Mouse (Mus musculus) ovary, adult 2 months (tissue): ENCODE results near the gene Rhbdd1. TPM values are rescaled to one million over a fixed set of nuclear protein-coding genes. Genes with fewer than 3 reads are reported as not detected.

Source experiments
- polyA plus RNA-seq: library from polyadenylated mRNA; depleted of rRNA; stranded (reverse); fragments of >200 nt; gene quantifications from 2 replicates; pipeline ENCODE4 v1.2.3, GENCODE M21; 2012; rRNA removed

Gene Rhbdd1
- polyA plus RNA-seq: 8.9 and 10.2 TPM in 2 replicates

DNA sequence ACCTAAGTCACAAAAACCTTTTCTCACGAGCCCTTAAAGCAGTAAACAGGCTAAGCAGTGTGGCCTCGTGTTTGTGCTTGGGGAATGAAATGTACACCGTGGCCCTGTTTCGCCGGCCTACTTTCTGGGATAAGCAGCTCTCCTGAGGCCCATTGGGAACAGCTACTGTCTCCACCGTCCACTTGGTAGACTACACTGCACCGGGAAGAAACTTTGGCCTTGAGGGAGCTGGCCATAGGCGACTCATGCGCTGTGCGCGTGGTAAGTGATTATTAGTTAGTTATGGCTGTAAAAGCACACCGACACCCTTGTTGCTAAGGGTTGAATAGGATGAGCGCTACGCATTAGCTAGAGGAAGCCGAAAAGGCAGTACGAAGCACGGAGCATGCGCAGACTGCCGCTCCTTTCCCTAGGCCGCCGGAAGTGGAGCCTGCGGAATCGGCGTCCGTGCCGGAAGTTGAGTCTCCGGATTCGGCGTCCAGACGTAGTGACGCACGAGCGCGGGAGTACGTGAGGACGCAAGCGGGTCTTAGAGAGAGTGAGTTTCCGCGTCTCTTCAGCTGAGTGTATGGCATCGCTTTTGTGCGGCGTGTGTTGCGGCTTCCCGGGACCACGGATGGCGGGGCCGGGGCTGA is at the start of gene Rhbdd1:
Rhbdd1 (plus strand) TSS at position 342 of the 635 bp plus-strand sequence.

DNA sequence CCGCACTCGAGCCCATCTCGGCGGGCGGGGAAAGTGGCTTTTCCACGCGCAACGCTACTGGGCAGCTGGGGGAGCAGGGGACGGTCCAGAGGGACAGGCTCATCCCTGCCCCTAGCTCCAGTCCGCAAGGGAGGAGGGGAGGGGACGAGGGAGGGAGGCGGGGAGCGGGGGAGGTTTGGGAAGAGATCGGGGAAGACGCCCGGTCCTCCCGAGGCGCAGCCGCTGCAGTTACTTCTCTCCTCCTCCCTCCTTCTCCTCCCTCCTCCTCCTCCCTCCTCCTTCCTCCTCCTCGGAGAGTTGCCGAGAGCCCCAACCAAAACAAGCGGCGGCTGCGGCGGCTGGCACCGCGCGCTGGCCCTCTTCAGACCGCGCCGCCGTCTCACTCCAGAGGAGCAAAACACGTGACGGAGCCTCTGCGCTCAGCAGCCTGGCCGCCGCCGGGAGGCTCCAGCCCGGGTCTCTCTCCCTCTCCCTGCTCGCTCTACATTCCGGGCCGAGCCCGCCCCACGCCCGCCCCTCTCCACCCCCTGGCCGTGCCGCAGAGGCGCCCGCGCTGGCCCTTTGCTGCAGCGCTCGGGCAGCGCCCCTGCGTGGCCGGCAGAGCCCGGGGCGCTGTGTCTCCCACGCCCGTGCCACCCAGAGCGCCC is 25.0 kb upstream of the Rhbdd1 start, which contains the start of gene Irs1:
Irs1 (minus strand) TSS at position 266 of the 647 bp plus-strand sequence.

Other genes starting within 250 kb of the Rhbdd1 start
- not detected in 2 replicates for gene Gm9747, start 83.3 kb upstream of the Rhbdd1 start, polyA plus RNA-seq
- 33.2 and 34.8 TPM in 2 replicates for gene Irs1, start 25.0 kb upstream of the Rhbdd1 start, polyA plus RNA-seq